Comparison of ENCODE assay signal across 1 mouse cellular context in genomic region chr1:75236117-75237050, GRCm38 (mm10).
A peak's percentile ranks its signal among the peaks of the same experiment; 100 is the strongest.
TF ChIP-seq lines count a peak whose summit lies in the region.

Gene Dnajb2, plus strand, starts transcription at chr1:75236406.

TF ChIP-seq in CH12.LX, 34 proteins besides CTCF, POLR2A, EP300 and RAD21 (continued from another document):
- TF ChIP-seq TBP (conservative IDR thresholded peaks at IDR 0.05; ENCODE audit: low read depth, low read length) (0 out of 2 replicates have a peak, but pooled peaks have one; percentile 44), HCFC1 (IDR thresholded peaks at IDR 0.05; ENCODE audit: low read depth, low read length) (peak; percentile 48), MAZ (IDR thresholded peaks at IDR 0.05; ENCODE audit: low read depth, low read length) (0 out of 2 replicates have a peak, but pooled peaks have one; percentile 22), UBTF (IDR thresholded peaks at IDR 0.05; ENCODE audit: low read depth, low read length) (peak; percentile 54; the same call in 1 of the 2 replicates), GABPA (IDR thresholded peaks at IDR 0.05; ENCODE audit: insufficient replicate concordance, low read depth, low read length) (peak; percentile 87), ZC3H11A (IDR thresholded peaks at IDR 0.05; ENCODE audit: low read depth, low read length) (no peak), ZMIZ1 (IDR thresholded peaks at IDR 0.05; ENCODE audit: low read depth, low read length) (peak; percentile 72), ETS1 (conservative IDR thresholded peaks at IDR 0.05; ENCODE audit: low read depth, low read length) (peak; percentile 50), MEF2A (IDR thresholded peaks at IDR 0.05; ENCODE audit: borderline replicate concordance, low read depth, low read length) (peak; percentile 61; the same call in 1 of the 2 replicates)
